Mouse (Mus musculus) lung, postnatal 4 days (tissue): Measurements from ENCODE around the gene Klf8.
A peak's percentile ranks its signal among the peaks of the same experiment; 100 is the strongest.
"Not testable (repeated sequence)": the region's sequence is repeated elsewhere in the genome, so short reads cannot be mapped to it uniquely, and the experiment has no call there.

Experiments
- DNase-seq, 2 experiments: peaks; one replicate each; pipeline ENCODE4 v3.0.0; 2021

Gene Klf8

DNA sequence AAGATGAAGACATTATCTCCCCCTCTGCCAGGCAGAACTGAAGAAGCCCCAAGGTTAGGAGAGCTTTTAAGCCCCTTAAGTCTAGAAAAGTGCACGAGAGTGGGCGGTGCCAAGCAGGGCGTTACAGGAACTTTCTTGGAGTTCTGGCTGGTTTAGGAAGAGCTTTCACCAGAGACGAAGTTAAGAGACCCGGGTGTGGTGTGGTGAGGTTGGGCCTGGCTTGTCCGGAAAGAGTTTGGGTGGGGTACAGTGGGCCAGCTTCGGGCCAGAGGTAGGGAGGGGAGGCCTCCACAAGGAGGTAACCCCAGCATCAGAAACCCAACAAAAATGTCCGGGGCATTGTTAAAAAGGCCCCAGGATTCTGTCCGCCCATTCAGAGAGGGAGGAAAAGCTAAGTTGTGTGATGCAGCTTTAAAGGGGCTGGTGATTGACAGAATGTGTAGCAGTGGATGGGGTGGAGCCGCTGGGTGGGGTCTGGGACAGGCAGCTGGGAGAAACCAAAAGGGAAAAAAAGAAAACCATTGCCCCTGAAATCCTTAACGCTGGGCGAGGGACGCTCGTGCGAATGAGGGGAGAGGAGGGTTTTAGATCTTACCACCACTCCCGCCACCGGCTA lies at the start of gene Klf8:
Gene Klf8, plus strand, starts transcription at position 163 of the 616 bp plus-strand sequence.
- peak; percentile 7 to 19 for DNase-seq

- peak in 1 of 2 experiments; percentile 15 for DNase-seq
These were observed 38.1 kb upstream of the Klf8 start for GRCm38 (mm10) chrX:153199185-153199584.

DNA sequence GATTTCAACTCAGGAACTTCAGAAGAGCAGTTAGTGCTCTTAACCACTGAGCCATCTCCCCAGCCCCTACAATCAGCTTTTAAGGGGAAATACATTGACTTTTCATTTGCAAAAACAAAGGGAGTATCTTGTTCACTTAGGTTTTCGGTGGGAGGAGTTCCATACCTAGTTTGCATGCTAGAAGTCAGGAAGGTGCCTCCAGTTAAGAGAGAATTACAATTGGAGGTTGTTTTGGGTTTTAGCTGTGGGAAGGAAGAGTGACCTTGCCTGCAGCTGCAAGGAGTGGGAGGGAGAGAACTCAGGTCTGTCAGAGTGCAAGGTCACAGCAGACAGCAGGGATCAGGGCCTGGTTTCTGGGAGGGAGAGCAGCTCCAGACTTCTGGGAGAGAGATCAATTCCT lies 26.2 kb upstream of the Klf8 start:
- DNase-seq, result no peak

- DNase-seq, result no peak
These were observed 6.0 kb upstream of the Klf8 start for GRCm38 (mm10) chrX:153231240-153231639.

DNA sequence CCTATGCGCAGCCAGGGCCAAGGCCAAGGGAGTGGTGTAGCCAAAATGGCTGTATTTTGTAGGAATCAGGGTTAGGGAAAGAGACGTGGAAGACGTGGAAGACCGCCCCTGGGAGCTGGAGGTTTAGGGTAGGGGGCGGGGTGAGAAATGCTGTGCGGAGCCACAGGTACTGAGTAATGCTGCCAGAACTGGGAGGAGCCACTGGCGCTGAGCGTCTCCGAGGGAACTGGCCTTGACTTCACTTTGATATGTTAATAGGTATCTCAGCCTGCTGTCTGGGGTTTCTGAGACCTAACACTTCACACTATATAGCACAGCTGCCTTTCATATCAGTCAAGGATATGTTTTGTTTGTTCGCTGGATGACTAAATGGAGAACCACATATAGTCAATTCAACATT lies 4.0 kb upstream of the Klf8 start:
- no peak for DNase-seq

DNA sequence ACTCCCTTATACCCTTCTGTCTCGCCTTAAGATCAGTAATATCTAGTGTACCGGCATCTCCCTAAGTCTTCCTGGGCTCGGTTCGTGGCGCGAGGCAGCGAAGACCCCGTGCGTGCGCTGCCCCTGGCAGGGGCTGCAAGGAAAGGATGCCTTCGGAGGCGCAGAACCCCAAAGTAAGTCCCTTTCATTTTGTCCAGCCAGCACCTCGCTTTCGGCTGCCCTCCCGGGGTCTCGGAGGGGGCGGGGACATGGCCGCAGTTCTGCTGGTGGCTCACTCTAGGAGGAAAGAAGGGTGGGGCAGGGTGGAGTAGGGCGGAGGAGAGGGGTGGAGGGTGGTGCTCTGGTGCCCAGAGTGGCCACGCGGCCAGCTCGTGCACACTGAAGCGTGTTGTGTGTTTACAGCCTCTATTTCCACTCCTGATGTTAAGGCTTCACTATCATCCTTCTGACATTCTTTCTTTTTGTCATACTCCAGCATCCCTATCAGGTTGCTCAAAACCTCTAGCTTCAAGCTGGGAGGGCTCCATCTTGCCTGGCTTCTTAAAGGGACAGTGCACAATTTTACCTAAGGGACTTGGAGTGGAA lies 746 bp downstream of the Klf8 start:
- DNase-seq, result peak; percentile 11 to 21

DNA sequence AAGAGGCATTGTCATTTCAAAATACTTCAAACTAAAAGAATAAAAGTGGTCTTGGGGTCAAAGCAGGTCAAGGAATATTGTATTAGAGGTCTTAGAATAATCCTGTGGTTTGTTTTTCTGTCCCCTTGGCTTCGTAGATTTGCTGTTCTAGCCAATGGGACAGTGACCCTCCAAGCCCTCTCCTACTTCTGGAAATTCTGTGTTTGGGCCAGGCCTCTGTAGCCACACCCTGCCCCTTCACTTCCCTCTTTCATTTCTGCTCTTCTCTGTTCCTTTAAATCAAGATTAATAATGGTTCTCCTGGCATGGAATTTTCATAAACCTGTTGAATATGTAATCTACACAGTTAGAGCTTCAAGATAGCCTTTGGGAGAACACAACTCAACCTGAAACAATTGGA lies 17.0 kb downstream of the Klf8 start:
- no peak for DNase-seq

DNA sequence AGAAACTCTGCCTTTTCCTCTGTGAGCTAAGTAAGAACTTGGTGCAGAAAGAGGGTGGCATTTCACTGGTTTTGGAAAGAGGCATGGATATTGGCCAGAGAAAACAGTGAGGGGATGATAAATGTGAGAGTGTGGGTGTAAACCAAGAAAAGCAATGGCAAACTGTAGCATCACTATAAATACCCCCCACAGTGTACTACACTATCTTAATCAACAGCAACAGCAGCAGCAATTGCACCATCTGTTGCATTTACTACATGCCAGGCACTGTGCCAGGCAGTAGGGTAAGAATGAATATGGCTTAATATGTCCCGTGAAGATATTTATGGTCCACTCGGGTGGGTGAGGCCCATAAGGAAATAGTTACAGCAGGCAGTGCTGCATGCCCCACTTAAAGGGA lies 18.2 kb downstream of the Klf8 start:
- no peak for DNase-seq

DNA sequence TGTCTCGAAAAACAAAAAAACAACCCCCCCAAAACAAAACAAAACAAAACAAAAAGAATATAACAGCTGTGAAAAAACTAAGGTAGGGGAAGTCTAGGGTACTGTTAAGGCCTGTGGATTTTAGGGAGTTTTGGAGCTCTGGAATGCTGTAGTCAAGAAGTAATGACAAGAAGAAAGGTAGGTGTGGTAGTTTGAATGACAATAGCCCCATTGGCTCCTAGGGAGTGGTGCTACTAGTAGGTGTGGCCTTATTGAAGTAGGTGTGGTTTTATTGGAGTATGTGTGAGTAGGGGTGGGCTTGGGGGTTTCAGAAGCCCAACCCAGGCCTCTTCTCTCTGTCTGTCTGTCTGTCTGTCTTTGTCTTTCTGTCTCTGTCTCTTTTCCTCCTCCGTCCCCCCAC lies 44.9 kb downstream of the Klf8 start:
- no peak for DNase-seq

- DNase-seq, result no peak
These were observed 74.1 kb downstream of the Klf8 start for GRCm38 (mm10) chrX:153311356-153311755.

GRCm38 (mm10) chrX:153323105-153323504 lies 85.8 kb downstream of the Klf8 start:
- no peak for DNase-seq

DNA sequence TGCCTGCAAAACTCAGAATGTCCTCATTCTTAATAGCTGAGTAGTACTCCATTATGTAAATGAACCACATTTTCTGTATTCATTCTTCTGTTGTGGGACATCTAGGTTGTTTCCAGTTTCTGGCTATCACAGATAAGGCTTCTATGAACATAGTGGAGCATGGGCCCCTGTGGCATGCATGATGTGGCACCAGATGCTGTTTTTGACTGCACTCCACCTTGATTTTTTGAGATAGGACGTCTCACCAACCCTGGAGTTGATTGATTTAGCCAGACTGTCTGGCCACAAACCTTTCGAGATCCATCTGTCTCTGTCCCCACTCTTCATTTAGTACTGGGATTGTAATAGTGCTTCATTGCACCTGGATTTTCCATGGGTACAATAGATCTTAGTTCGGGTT lies 96.9 kb downstream of the Klf8 start:
- DNase-seq, result not testable (repeated sequence)

DNA sequence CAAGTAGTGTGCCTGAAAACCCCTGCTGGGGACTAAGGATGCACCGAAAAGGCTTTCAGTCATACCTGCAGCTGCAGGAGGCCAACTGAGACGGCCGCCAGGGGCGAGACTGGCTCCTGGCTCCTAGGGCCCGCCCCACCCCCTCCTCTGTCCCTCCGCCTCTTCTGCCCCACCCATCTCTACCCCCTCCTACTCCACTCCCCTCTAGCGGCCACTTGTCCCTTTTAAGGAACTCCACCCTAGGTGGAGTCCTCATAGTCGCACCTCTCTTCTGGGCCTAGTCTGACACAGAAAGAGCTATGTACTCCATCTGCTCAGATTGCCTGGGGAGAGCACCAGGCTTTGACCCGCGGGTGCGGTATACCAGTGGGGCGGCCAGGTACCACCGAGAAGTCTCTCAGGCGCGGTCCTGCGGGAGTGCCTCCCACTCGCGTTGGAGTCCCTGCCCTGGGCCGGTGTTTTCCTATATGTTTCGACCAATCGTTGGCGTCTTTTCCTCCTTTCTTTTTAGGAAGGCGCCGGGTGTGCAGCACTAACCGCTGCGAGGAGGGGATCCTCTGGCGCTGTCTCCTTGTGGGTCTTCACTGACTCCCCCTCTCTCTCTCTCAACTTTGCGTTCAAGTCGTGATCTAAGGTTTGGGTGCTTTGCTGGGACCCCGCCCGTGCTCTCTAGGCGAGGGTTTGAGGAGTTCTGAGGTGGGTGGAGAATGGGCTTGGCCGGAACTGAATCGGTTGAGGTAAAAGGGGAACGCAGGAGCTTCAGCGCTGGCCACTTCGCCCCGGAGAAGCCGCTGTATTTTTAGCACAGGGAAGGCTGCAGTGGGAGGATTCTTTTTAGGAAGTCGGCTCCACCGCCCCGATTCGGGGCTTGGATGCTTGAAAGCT lies 122.3 kb downstream of the Klf8 start:
- peak; percentile 48 to 61 for DNase-seq

DNA sequence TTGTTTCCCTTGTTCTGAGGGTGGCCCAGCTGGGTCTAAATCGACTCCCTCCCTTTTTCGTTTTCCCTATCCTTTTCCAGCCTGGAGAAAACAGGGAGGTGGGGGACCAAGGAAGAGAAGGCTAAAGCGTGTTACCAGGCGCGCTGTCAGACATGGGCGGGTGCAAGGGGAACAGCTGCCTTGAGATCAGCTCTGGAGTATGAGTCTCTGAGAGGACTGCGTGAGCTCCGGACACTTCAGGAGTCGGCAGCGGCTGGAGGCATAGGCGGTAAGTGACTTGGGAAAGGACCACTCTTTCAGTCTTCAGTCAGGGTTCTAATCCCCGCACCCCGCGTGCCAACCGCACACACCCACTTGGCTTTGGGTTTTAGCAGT lies 122.9 kb downstream of the Klf8 start:
- DNase-seq, result peak; percentile 10 to 22

- no peak for DNase-seq
These were observed 123.5 kb downstream of the Klf8 start for GRCm38 (mm10) chrX:153360666-153361269.

GRCm38 (mm10) chrX:153366754-153367153 lies 129.5 kb downstream of the Klf8 start:
- peak; percentile 22 to 48 for DNase-seq

DNA sequence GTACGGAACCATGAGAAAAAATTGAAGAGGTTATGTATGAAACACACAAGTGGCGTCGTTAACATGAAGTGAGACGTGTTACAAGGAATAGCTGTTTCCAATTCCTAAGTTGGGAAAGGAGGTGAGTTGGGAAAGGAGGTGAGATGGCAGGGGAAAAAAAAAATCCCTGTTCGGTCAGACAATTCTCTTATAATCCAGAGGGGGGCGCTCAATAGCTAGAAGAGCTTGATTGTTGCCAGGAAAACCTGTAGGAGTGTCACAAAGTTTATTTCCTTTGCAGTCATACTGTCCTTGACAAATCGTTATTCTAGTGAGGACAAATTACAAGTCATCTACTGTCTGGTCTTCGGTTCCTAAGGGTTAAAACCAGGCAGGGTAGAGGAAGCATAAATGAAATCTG lies 132.5 kb downstream of the Klf8 start:
- no peak for DNase-seq

GRCm38 (mm10) chrX:153375105-153375504 lies 137.8 kb downstream of the Klf8 start:
- DNase-seq, result no peak

GRCm38 (mm10) chrX:153381753-153382152 lies 144.5 kb downstream of the Klf8 start:
- DNase-seq, result no peak

DNA sequence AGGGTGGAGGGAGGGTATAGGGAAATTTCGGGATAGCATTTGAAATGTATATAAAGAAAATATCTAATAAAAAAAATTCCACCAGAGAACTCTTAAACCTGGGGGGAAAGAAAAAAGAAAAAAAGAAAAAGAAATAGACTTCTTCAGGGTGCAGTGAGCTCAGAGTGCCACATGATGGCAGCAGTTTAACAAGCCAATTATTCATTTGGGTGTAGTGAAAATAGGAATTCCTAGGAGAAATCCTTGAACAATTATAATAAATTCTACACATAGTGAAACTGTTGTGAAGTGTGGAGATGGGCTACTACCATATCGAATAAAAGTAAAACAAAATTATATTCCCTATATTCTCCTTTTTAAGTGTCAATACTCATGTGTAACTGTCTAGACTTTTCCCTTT lies 152.0 kb downstream of the Klf8 start:
- no peak for DNase-seq

DNA sequence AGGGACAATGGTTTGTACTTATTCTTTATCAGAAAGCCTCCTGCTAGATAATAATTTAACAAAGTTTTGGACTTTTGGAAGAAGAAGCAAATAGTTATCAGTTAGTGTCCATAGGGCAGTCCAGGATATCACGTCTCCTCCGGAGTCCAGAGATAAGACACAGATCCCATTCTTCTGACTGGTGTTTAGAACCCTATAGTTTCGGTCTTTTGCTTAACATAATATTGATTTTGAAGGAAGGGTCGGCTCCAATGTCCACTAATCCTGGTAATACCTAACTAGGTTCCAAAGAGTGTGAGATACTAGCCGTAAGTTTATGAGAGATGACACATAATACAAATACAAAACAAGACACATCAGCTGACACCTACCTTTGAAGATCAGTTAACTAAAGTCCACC lies 179.8 kb downstream of the Klf8 start:
- DNase-seq, result no peak

- no peak for DNase-seq
These were observed 196.5 kb downstream of the Klf8 start for GRCm38 (mm10) chrX:153433659-153434293.

DNA sequence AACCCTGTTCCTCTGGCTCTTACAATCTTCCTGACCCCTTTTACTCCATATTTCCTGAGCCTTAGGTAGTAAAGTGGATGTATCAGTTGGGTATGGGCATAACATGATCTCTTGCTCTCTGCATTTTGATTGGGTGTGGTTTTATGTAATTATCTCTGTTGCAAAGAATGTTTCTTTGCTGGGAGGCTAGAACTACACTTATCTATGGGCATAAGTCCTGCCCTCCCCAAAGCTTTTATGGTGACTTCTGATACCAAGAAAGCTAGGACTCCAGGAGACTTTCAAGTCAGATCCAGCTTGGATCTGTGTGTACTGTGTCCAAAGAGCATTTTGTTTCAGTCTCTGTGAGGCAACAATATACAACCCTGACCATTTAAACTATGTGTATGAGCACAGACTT lies 202.3 kb downstream of the Klf8 start:
- DNase-seq, result no peak
